Mouse (Mus musculus): ENCODE measurements around the gene Akr1c19.

GRCm38 (mm10) chr13:4270860-4271259, 42.4 kb downstream of the Akr1c19 start:
- TF ChIP-seq POLR2A (IDR thresholded peaks at IDR 0.05; ENCODE audit: control insufficient read depth, low read depth, low read length): no peak
- no peak for TF ChIP-seq CTCF (IDR thresholded peaks at IDR 0.05; ENCODE audit: control insufficient read depth, insufficient read depth, insufficient replicate concordance, low read depth, low read length)
